Mouse (Mus musculus) cerebellum, adult 11 months (tissue): ENCODE measurements around the gene Ddx24.

Experiments
- DNase-seq: peaks from one replicate; pipeline ENCODE4 v3.0.0; 2022

The Ddx24 gene

DNA sequence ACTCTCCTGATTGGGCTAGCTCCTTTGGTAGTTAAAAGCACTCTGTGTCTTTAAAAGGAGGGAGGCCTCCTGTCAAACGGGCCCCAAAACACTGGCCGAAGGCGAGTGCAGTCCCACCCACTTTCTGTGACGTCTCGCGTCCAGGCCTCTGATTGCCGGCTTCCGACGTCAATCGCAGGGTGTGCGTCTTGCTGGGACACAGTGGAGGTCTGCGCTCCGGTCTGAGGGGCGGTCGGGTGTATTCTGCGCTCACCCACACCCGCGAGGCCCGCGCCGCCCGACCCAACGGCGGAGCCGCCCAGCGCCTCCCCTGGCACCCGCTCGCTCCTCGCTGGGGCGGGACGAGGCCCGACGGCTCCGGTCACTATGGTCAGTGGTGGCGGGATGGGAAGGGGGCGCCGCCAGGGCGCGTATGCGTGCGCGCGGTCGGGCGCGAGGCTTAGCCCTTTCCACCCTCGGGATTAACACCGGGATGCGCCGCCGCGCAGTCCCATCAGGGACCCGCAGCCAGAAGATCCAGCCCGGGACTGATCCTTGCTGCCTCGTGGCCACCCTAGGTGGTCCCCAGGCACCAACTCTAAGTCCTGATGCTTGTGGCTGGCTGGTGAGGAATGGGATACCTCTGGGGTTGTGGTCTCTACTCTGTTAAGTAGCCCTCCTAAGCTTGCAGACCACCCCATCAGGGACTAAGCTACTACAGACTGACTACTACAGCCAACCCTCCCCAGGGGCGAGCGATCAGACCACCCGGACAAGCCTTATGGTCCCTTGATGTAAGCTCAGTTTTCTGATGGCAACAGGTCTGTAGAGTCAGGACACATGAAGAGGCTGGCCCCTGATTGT lies 36.9 kb downstream of the Ddx24 start, which contains the start of gene Otub2:
Gene Otub2 (plus strand): TSS at position 178 of the 843 bp plus-strand sequence.
- DNase-seq: peak; percentile 95

GRCm38 (mm10) chr12:103380226-103380625 lies 45.4 kb downstream of the Ddx24 start:
- no peak for DNase-seq

GRCm38 (mm10) chr12:103376774-103377173 lies 48.9 kb downstream of the Ddx24 start:
- DNase-seq: no peak

GRCm38 (mm10) chr12:103376124-103376523 lies 49.5 kb downstream of the Ddx24 start:
- DNase-seq: no peak

GRCm38 (mm10) chr12:103373530-103374236 lies 51.9 kb downstream of the Ddx24 start:
- no peak for DNase-seq

GRCm38 (mm10) chr12:103371711-103372110 lies 53.9 kb downstream of the Ddx24 start:
- peak; percentile 31 for DNase-seq

GRCm38 (mm10) chr12:103370861-103371260 lies 54.8 kb downstream of the Ddx24 start:
- DNase-seq: no peak

DNA sequence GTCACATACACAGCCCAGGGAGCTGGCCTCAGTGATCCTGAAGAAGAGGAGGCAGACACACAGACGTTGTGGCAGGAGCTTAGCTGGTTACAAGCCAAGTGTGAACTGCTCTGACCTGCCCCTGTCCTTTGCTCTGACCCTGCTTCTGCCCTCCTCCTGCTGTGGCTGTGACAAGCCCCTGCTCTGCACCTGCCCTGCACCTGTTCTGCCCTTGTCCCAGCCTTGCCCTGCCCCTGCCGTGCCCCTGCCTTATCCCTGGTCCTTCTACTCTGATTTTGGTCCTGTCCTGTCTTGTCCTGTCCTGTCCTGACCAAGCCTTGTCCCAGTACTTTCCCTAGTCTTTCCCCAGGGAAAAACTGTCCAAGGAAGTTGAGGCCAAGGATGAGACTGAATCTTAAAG lies 56.9 kb downstream of the Ddx24 start:
- DNase-seq: no peak

GRCm38 (mm10) chr12:103368326-103368669 lies 57.3 kb downstream of the Ddx24 start:
- no peak for DNase-seq

DNA sequence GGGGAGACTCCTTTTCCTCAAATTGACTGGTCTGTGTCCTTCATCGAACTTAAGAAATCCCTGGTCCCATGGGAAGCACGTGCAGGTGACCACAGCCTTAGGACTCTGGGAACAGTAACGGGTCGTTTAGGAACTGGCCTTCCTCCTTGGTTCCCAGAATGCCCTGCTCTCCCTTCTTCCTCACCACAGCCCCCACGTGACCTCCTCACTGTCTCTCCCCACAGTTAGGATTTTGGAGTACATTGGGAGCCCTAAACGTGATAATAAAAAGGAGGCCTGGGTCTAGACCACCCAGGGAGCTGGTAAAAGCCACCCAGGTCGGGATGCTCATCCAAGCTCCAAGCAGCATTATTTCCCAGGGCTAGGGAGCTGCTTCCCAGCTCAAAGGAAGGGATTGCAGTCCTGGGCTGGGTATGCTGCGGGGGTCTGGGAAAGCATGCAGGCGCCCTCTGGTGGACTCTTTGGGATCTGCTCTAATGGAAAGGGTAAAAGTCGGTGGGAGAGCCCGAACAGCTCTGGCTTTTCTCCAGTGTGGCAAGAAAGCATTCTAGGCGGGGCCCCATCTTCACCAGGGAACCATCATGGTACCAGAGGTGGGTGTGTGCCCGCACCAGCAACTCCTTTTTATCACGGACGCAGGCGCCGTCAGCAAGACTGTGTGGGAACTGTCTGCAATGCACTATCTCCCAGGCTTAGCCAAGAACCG lies 57.9 kb downstream of the Ddx24 start:
- DNase-seq: peak; percentile 36

GRCm38 (mm10) chr12:103367171-103367570 lies 58.5 kb downstream of the Ddx24 start:
- DNase-seq: no peak

GRCm38 (mm10) chr12:103362336-103362735 lies 63.3 kb downstream of the Ddx24 start:
- DNase-seq: no peak

GRCm38 (mm10) chr12:103361539-103362307 lies 63.9 kb downstream of the Ddx24 start:
- no peak for DNase-seq

- DNase-seq: no peak
These were observed 64.8 kb downstream of the Ddx24 start for GRCm38 (mm10) chr12:103360812-103361211.

- no peak for DNase-seq
These were observed 66.5 kb downstream of the Ddx24 start for GRCm38 (mm10) chr12:103358951-103359801.

DNA sequence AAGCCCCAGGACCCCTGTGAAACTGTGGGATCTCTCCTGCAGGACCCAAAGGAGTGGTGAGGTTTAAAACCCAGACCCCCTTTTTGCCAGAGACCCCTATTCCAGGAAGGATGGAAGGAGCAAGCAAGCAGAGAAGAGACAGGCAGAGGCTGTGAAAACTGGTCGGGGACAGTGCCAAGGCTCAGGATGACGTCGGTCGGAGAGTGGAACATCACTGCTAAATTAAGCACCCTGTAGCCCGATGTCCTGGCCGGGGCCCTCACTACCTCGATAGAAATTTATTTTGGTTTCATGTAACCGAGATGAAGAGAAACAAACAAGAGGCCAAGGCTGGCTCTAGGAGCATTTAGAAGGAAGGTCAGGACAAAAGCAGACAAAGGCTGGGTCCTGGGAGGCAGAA lies 67.4 kb downstream of the Ddx24 start:
- DNase-seq: no peak
